Mouse (Mus musculus) c-Kit-positive CD71-positive TER-119-negative erythroid progenitor cells, embryonic 14.5 days (primary cell): ENCODE results near the gene Traf6.
A peak's percentile ranks its signal among the peaks of the same experiment; 100 is the strongest.

Experiments
- DNase-seq: peaks from one replicate; pipeline ENCODE4 v3.0.0-alpha.2; 2013; ENCODE audit warnings: low read depth

The Traf6 gene

GRCm38 (mm10) chr2:101678236-101679021 is at the start of gene Traf6:
Traf6 (plus strand) TSS chr2:101678429.
- DNase-seq, result peak; percentile 75

GRCm38 (mm10) chr2:101638979-101639839 is 39.0 kb upstream of the Traf6 start:
- DNase-seq, result no peak

GRCm38 (mm10) chr2:101639840-101640350 is 38.3 kb upstream of the Traf6 start:
- no peak for DNase-seq

- no peak for DNase-seq
Measured at GRCm38 (mm10) chr2:101645841-101646240, 32.4 kb upstream of the Traf6 start.

GRCm38 (mm10) chr2:101648361-101648760 is 29.9 kb upstream of the Traf6 start:
- DNase-seq, result no peak

GRCm38 (mm10) chr2:101649114-101649671 is 29.0 kb upstream of the Traf6 start, which contains the start of the genes Rag1 and B230118H07Rik:
Rag1 (minus strand) TSS chr2:101649501.
B230118H07Rik (minus strand) TSS chr2:101649532.
- no peak for DNase-seq

- DNase-seq, result no peak
Measured at GRCm38 (mm10) chr2:101650446-101650845, 27.8 kb upstream of the Traf6 start.

GRCm38 (mm10) chr2:101652204-101652920 is 25.9 kb upstream of the Traf6 start:
- DNase-seq, result peak; percentile 7

- peak; percentile 63 for DNase-seq
Measured at GRCm38 (mm10) chr2:101652921-101653597, 25.2 kb upstream of the Traf6 start.

- DNase-seq, result no peak
Measured at GRCm38 (mm10) chr2:101660536-101660935, 17.7 kb upstream of the Traf6 start.

- peak; percentile 46 for DNase-seq
Measured at GRCm38 (mm10) chr2:101665058-101665702, 13.0 kb upstream of the Traf6 start.

GRCm38 (mm10) chr2:101665703-101666092 is 12.5 kb upstream of the Traf6 start:
- no peak for DNase-seq

GRCm38 (mm10) chr2:101668751-101669150 is 9.5 kb upstream of the Traf6 start:
- DNase-seq, result no peak

GRCm38 (mm10) chr2:101673547-101673946 is 4.7 kb upstream of the Traf6 start:
- DNase-seq, result no peak

GRCm38 (mm10) chr2:101679164-101679784 is 1.0 kb downstream of the Traf6 start:
- peak; percentile 73 for DNase-seq

GRCm38 (mm10) chr2:101684421-101684820 is 6.2 kb downstream of the Traf6 start:
- DNase-seq, result no peak

GRCm38 (mm10) chr2:101688011-101688410 is 9.8 kb downstream of the Traf6 start:
- no peak for DNase-seq

GRCm38 (mm10) chr2:101690252-101690827 is 12.1 kb downstream of the Traf6 start:
- no peak for DNase-seq

- DNase-seq, result no peak
Measured at GRCm38 (mm10) chr2:101693043-101693442, 14.8 kb downstream of the Traf6 start.
